22 mouse cellular contexts compared by ENCODE assay signal in the genomic region with DNA sequence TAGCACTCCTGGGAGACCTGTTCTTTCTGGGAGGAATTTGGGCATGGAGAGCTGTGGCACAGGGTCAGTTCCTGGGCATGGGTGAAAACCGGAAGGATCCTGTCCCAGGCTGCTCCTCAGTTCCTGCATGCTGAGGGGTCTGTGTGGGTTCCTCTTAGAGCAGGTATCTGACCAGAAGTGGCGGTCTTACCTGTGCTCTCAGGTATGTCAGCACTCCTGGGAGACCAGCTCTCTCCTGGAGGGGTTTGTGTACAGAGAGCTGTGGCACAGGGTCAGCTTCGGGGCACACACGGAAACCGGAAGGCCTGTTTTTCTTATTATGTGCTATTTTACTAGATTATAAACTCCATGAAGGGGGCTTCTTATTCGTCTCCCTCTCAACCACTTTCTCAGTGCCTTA.
"Had no signal": no experiment of that assay in that cellular context is flagged by ENCODE, and none has a peak within 500 bp of the region (broad histone marks: within the 10 kb centered on the region; RNA-seq: fewer than 3 reads in every experiment).

No protein-coding gene starts in this region.

- H3K9ac ChIP-seq: heart, embryonic 13.5 days; heart, embryonic 15.5 days; hindbrain, embryonic 13.5 days; hindbrain, embryonic 15.5 days; kidney, embryonic 15.5 days; limb, embryonic 13.5 days; limb, embryonic 15.5 days had no signal

- H3K36me3 ChIP-seq: heart, embryonic 13.5 days; heart, embryonic 15.5 days; hindbrain, embryonic 13.5 days; hindbrain, embryonic 15.5 days; kidney, embryonic 15.5 days; limb, embryonic 13.5 days; limb, embryonic 15.5 days had no signal

- H3K4me3 ChIP-seq: heart, embryonic 13.5 days; heart, embryonic 15.5 days; hindbrain, embryonic 13.5 days; hindbrain, embryonic 15.5 days; kidney, embryonic 15.5 days; limb, embryonic 13.5 days; limb, embryonic 15.5 days had no signal

- H3K9me3 ChIP-seq: heart, embryonic 13.5 days; heart, embryonic 15.5 days; hindbrain, embryonic 13.5 days; hindbrain, embryonic 15.5 days; kidney, embryonic 15.5 days; limb, embryonic 13.5 days; limb, embryonic 15.5 days had no signal

- DNase-seq: gastrocnemius, postnatal 14 days; gastrocnemius, postnatal 36 days; heart, adult 18-20 months; heart, postnatal 14 days; heart, postnatal 36 days; kidney, adult 11 months; kidney, adult 9 months; kidney, postnatal 14 days; layer of hippocampus, adult 9-11 months; layer of hippocampus, postnatal 36 days; left cerebral cortex, postnatal 4 days had no signal

- H3K27me3 ChIP-seq: heart, embryonic 13.5 days; heart, embryonic 15.5 days; hindbrain, embryonic 13.5 days; hindbrain, embryonic 15.5 days; kidney, embryonic 15.5 days; limb, embryonic 13.5 days; limb, embryonic 15.5 days had no signal

- H3K27ac ChIP-seq: heart, embryonic 13.5 days; heart, embryonic 15.5 days; hindbrain, embryonic 13.5 days; hindbrain, embryonic 15.5 days; hindbrain, postnatal 0 days; kidney, embryonic 15.5 days; kidney, postnatal 0 days; limb, embryonic 13.5 days; limb, embryonic 15.5 days had no signal

- H3K4me2 ChIP-seq: heart, embryonic 11.5 days; heart, embryonic 13.5 days; heart, embryonic 15.5 days; hindbrain, embryonic 13.5 days; hindbrain, embryonic 15.5 days; kidney, embryonic 15.5 days; limb, embryonic 13.5 days; limb, embryonic 15.5 days had no signal

- ATAC-seq: hindbrain, postnatal 0 days; intestine, embryonic 16.5 days had no signal
